Mouse (Mus musculus): ENCODE results near the gene Gpr107. TPM values are rescaled to one million over a fixed set of nuclear protein-coding genes. Genes with fewer than 3 reads are reported as not detected.

Gene Gpr107
- total RNA-seq, 2 experiments from 2014 or later: 50.5 to 53.1 TPM

DNA sequence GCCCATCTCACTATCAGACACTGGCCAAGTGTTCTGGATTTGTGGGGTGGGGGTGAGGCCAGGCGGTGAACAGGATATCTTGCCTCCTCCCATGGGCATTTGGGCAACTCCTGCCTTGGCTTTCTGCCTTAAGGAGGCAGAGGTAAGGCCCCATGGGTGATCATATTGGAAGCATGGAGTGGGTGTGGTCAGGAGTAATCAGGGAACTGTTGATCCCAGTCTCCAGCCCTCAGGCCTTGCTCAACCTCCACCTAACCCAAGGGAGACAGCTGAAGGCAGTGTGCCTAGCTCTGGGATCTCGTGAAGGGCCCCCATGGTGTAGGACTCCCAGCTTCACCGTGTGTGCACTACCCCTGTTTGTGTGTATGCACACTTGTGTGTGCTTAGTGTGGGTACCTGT is 102.7 kb downstream of the Gpr107 start:
- no peak for DNase-seq (ENCODE audit: low spot score in 2 of 2)
- TF ChIP-seq CTCF (conservative IDR thresholded peaks at IDR 0.05): no peak
- no peak overlapping the region for H3K4me3 ChIP-seq
- H3K27ac ChIP-seq: peak overlapping the region; percentile 97

DNA sequence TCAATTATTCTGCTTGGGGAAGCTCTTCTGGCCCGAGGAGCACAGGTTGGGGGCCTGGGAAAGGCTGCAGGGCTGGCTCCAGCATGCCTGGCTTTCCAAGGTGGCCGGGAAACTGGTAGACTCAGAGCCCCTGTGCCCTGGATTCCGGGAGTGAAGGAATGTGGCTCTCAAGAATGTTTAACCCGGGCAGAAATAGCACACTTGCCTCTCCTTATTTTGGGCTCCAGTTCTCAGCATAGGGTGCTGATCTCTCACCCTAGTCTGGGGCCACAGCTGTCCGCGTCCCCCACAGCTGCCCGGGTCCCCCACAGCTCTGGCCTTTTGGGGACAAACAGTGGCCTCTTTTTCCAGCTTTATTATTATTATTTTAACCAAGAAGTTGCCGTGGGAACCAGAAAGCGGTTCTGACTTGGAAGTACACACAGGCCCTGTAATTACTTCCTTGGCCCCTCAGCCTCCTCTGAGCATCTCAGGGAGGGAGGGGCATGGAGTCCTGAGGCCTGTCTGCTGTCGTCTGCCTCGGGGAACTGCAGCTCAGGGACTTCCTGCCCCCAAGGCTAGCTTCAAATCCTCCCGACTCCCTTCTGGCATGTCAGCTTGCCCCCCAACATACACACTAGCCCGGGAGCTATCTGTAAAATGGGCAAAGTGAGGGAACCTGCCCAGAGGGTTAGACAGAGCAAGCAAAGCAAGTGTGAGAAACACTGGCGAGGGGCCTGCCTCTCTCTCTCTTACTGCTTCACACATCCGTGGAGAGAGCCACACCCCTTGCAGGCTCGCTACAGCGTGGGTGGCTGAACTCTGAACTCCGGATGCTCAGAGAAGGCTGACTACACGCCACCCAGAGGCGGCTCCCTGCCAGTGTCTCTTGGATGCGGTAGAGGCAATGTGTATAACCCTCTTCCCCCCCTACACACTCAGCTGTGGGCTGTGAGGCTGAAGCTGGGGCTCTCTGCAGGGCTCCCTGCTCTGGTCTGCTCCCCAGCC is 104.1 kb downstream of the Gpr107 start:
- H3K4me3 ChIP-seq: peak overlapping the region; percentile 34
- TF ChIP-seq CTCF (conservative IDR thresholded peaks at IDR 0.05): peak; percentile 74
- peak overlapping the region; percentile 97 for H3K27ac ChIP-seq
- peak; percentile 64 to 73 for DNase-seq (ENCODE audit: low spot score in 2 of 2)

DNA sequence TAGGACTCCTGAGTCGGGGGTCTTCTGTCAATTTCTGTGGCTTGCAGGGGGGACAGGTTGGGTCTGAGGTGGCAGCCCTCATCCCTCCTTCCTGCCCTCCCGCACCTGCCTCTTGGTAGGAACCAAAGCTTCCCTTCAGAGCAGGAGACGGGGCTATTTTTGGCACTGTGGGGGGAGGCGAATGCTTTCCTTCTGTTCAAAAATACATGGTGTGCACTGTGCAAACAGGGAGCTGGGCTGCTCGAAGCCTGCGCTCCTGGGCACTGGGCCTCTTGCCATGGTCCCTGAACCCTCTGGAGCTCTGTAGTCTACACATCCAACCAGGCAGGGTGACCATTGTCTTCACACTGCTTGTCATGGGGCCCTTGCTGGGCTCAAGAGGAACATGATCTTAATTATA is 105.0 kb downstream of the Gpr107 start:
- TF ChIP-seq CTCF (conservative IDR thresholded peaks at IDR 0.05): no peak
- Histone ChIP-seq H3K27ac (peak overlapping the region; percentile 97), H3K4me3 (peak overlapping the region; percentile 34)
- peak; percentile 76 for DNase-seq (ENCODE audit: low spot score in 2 of 2)

DNA sequence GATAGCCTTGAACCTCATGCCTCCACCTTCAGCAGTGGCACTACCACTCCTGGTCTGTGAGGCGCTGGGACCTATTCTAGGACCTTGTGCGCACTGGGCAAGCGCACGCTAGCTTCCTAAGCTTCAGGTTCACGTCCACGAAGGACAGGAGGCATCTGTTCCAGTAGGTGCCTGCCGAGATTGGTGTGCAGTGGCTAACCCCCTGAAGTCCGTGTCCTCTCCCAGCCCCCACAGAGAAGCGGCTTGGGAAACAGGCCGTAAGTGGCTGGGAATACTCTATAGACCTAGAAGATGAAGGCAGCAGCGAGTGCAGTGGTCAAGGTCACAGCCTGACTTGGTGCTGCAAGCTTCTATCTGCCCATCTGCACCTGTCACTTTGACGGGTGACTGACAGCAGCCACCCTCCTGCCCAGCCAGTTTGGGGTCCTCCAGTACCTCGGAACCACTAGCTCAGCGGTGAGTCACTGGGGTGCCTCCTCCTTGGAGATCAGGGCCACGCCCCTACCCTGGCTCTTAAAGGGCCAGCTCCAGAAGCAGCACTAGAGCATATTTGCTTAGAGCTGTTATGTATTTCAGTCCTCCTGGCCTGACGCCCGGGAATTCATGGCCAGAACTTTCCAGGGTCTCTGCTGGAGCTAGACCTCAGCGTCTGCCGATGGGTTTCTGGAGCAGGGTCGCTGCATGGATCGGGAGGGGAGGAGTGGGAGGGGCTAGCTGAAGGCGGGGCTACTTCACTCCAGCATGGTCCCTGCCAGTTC is 106.7 kb downstream of the Gpr107 start:
- Histone ChIP-seq H3K4me3 (peak overlapping the region; percentile 56), H3K27ac (peak overlapping the region; percentile 97)
- TF ChIP-seq CTCF (conservative IDR thresholded peaks at IDR 0.05): no peak
- DNase-seq (ENCODE audit: low spot score in 2 of 2): peak; percentile 76 to 80

DNA sequence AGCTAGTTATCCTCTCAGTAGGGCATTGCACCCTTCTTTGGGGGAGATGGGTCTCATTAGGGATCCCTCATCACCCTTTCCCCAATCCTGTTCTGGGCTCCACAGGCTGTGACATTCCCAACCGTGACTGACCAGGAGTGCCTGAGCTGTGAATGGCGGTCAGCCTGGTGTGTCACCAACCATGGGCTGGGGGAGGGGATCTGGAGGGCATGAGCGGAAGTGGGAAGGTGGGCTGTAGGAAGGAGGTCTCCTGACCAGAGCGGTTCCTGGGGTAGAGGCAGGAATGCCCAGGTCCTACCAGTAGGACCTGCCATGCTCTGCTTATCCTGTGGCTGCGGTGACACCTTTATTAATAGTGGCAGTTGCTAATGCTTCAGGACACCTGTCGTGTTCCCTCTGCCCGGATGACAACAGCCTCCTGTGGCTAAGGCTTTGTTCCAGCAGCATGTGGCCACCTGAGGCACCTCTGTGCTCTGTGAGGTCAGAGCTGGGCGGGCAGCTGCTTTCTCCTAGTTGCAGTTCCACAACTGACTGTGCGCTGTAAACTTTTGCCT is 107.3 kb downstream of the Gpr107 start:
- H3K27ac ChIP-seq: peak overlapping the region; percentile 97
- H3K4me3 ChIP-seq: peak overlapping the region; percentile 56
- DNase-seq (ENCODE audit: low spot score in 2 of 2): no peak
- TF ChIP-seq CTCF (conservative IDR thresholded peaks at IDR 0.05): no peak

DNA sequence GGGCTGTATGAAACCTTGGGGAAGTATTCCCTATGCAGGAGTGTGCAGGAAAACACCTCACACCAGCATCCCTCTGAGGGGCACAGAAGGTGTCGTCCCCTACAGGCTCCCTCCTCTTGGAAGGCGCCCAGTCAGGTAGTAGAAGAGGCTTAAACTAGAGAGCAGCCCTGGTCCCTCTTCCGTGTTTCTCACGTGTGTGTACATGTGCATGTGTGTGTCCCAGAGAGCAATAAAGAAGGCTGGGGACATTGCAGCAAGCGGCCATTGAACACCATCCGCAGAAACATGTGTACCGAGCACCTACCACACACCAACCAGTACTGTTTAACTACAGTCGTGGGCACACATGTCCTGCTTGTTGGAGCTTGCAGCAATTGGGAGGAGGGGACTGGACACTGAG is 108.4 kb downstream of the Gpr107 start:
- no peak overlapping the region for H3K4me3 ChIP-seq
- peak overlapping the region; percentile 97 for H3K27ac ChIP-seq
- TF ChIP-seq CTCF (conservative IDR thresholded peaks at IDR 0.05): no peak
- no peak for DNase-seq (ENCODE audit: low spot score in 2 of 2)

DNA sequence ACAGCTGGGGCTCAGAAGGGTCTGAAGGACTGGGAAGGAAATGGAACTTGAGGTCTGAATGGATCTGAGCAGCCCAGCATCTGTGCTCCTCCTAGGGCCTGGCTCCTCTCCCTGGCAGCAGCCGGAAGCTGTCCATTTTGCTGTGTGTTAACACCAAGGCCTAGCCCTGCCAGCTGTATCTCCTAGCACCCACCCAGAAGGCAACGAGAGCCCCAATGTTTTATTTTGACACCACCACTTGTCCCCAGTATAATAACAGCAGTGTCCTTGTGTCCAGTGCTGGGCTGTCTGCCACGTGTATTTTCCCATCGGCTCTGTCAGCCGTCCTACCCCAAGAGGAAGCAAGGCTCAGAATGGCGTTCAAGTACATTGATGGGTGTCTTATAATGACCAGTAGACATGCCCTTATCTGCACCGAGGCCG is 110.9 kb downstream of the Gpr107 start:
- no peak overlapping the region for H3K4me3 ChIP-seq
- no peak for TF ChIP-seq CTCF (conservative IDR thresholded peaks at IDR 0.05)
- peak in 1 of 2 experiments; percentile 41 for DNase-seq (ENCODE audit: low spot score in 2 of 2)
- H3K27ac ChIP-seq: peak overlapping the region; percentile 97

DNA sequence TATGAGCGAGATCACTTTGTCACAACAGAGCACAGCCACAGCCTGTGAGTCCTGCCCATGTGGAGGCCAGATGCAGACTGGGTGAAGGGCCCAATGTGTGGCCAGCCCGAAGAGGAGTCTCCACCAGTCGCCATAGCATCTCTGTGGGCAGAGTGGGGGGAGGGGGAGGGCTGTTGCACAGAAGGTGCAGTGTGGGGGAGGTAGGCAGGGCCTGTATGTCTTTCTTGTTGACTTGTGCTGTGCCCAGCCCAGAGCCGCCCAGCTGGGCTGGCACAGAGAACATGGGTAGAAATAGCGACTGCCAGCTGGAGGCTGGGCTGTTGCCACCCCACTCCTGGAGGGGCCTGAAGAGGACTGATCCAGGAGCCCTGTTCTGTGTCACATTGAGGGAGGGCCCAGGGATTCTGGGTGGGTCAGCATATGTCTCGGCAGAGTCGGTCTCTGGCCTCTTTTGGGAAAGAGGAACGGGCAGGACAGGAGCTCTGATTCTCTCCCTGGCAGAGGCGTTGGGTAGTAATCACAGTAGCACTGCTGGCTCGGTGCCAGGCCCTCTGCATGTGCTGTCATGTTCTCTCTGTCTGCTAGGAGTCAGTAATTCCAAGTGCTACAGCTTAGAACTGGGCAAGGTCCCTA is 111.7 kb downstream of the Gpr107 start:
- Histone ChIP-seq H3K27ac (peak overlapping the region; percentile 97), H3K4me3 (no peak overlapping the region)
- TF ChIP-seq CTCF (conservative IDR thresholded peaks at IDR 0.05): no peak
- DNase-seq (ENCODE audit: low spot score in 2 of 2): peak; percentile 73 to 76

DNA sequence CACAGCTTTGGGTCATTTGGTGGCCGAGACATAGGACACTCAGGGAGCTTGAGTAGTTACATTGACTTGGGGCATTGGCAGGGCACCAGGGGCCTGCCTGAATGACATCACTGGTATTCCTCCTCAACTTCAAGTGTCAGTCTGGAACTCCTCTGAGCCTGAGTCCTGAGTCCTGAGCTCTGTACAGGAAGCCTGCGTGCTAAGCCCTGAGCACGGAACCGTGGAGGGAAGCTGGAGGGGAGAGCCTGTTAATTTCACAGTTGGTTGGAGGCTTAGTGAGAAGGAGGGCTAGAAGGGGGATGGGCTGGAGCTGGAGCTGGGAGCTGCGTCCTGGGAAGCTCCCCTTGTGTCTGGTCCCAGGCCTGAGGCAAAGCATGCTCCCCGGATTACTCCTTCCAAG is 115.3 kb downstream of the Gpr107 start:
- DNase-seq (ENCODE audit: low spot score in 2 of 2): no peak
- no peak for TF ChIP-seq CTCF (conservative IDR thresholded peaks at IDR 0.05)
- H3K27ac ChIP-seq: peak overlapping the region; percentile 36; the same call in 1 of the 2 replicates
- H3K4me3 ChIP-seq: no peak overlapping the region

Other genes with a start within 250 kb of the Gpr107 start
- 1 to 10 TPM; 4.2 to 4.5 TPM for gene Ptges, start 222.5 kb upstream of the Gpr107 start, total RNA-seq (2021)
- gene Tor1b, start 199.4 kb upstream of the Gpr107 start, total RNA-seq (2021): 10 to 100 TPM; 36.7 to 40.0 TPM
- 10 to 100 TPM; 52.4 to 56.7 TPM for gene Tor1a, start 184.4 kb upstream of the Gpr107 start, total RNA-seq (2021)
- 10 to 100 TPM; 66.8 to 68.5 TPM for gene BC005624, start 170.1 kb upstream of the Gpr107 start, total RNA-seq (2021)
- 10 to 100 TPM; 83.9 to 87.1 TPM for gene Usp20, start 170.0 kb upstream of the Gpr107 start, total RNA-seq (2021)
- 100 to 1,000 TPM; 113 to 120 TPM for gene Fnbp1, start 10.3 kb upstream of the Gpr107 start, total RNA-seq (2021)
- gene Ncs1, start 93.5 kb downstream of the Gpr107 start, total RNA-seq (2021): 100 to 1,000 TPM; 285 to 294 TPM
- gene Hmcn2, start 162.1 kb downstream of the Gpr107 start, total RNA-seq (2021): under 1 TPM; 0.32 to 0.51 TPM